Mouse (Mus musculus): ENCODE data around the gene Frmd5. TPM values are rescaled to one million over a fixed set of nuclear protein-coding genes. Genes with fewer than 3 reads are reported as not detected.

The Frmd5 gene
- polyA plus RNA-seq, 1 experiment from 2014 or later = 2.5 TPM

Other genes starting within 250 kb of the Frmd5 start
- 16.3 and 19.6 TPM in 2 replicates for gene Casc4, start 59.9 kb upstream of the Frmd5 start, polyA plus RNA-seq (2015; fragmentation: Nextera tagmentation; extraction: Ambion mirVana)
- gene Ctdspl2, start 148.9 kb upstream of the Frmd5 start, polyA plus RNA-seq (2015; fragmentation: Nextera tagmentation; extraction: Ambion mirVana) = 36.3 and 46.8 TPM in 2 replicates
- gene Mageb3, start 149.0 kb upstream of the Frmd5 start, polyA plus RNA-seq (2015; fragmentation: Nextera tagmentation; extraction: Ambion mirVana) = 0.11 TPM in 2 replicates
- gene Eif3j1, start 221.5 kb upstream of the Frmd5 start, polyA plus RNA-seq (2015; fragmentation: Nextera tagmentation; extraction: Ambion mirVana) = 9.6 and 10.6 TPM in 2 replicates

Data from intestine, embryonic 15.5 days (tissue).